Comparison of ENCODE assay signal across 23 mouse cellular contexts in genomic region chr8:5038811-5039561, GRCm38 (mm10).
A peak's percentile ranks its signal among the peaks of the same experiment; 100 is the strongest.
DNase-seq lines count a peak whose midpoint lies in the region; ATAC-seq lines count a peak whose summit lies in the region.
"Had no signal": no experiment of that assay in that cellular context is flagged by ENCODE, and none has a peak within 500 bp of the region (broad histone marks: within the 10 kb centered on the region; RNA-seq: fewer than 3 reads in every experiment).

No protein-coding gene starts in this region.

- WGBS in embryonic facial prominence, embryonic 11.5 days = 59% methylated on average over 4 of the region's 4 CpGs
- 17% methylated on average over 4 of the region's 4 CpGs for WGBS in limb, embryonic 11.5 days
- 75% methylated on average over 4 of the region's 4 CpGs for WGBS in liver, embryonic 11.5 days

- H3K27ac ChIP-seq in embryonic facial prominence, embryonic 11.5 days (replicated peaks; ENCODE audit: low read depth, low read length) = no peak overlapping the region
- no peak overlapping the region for H3K27ac ChIP-seq in limb, embryonic 11.5 days (replicated peaks; ENCODE audit: low read depth, low read length)
- H3K27ac ChIP-seq in liver, embryonic 11.5 days (ENCODE audit: low read depth, low read length) = no peak overlapping the region
- H3K27ac ChIP-seq: embryonic facial prominence, embryonic 15.5 days; forebrain, embryonic 10.5 days; heart, embryonic 10.5 days; hindbrain, embryonic 12.5 days had no signal

- H3K4me3 ChIP-seq in embryonic facial prominence, embryonic 11.5 days (ENCODE audit: low read depth, low read length) = no peak overlapping the region
- H3K4me3 ChIP-seq in limb, embryonic 11.5 days (ENCODE audit: low read depth, low read length) = no peak overlapping the region
- H3K4me3 ChIP-seq in liver, embryonic 11.5 days (ENCODE audit: low read depth, low read length) = no peak overlapping the region
- H3K4me3 ChIP-seq: embryonic facial prominence, embryonic 15.5 days; erythroblast, embryonic 14.5 days; forebrain, embryonic 10.5 days; heart, embryonic 10.5 days; hindbrain, embryonic 12.5 days had no signal

- no peaks in the 10 kb centered on the region for H3K27me3 ChIP-seq in embryonic facial prominence, embryonic 11.5 days (ENCODE audit: control insufficient read depth, insufficient read depth, low read length)
- H3K27me3 ChIP-seq in limb, embryonic 11.5 days (ENCODE audit: control insufficient read depth, insufficient read depth, low read length) = no peaks in the 10 kb centered on the region; the same call in 1 of the 2 replicates
- H3K27me3 ChIP-seq in liver, embryonic 11.5 days (replicated peaks; ENCODE audit: control insufficient read depth, insufficient read depth, low read length) = no peaks in the 10 kb centered on the region
- H3K27me3 ChIP-seq: CH12.LX; embryonic facial prominence, embryonic 15.5 days; hindbrain, embryonic 12.5 days; Patski had no signal

- H3K9me3 ChIP-seq in embryonic facial prominence, embryonic 11.5 days (replicated peaks; ENCODE audit: control insufficient read depth, low read length) = no peaks in the 10 kb centered on the region
- no peaks in the 10 kb centered on the region for H3K9me3 ChIP-seq in limb, embryonic 11.5 days (ENCODE audit: control insufficient read depth, low read length)
- H3K9me3 ChIP-seq in liver, embryonic 11.5 days (ENCODE audit: control insufficient read depth, low read length) = no peaks in the 10 kb centered on the region
- H3K9me3 ChIP-seq: embryonic facial prominence, embryonic 15.5 days; forebrain, embryonic 10.5 days; heart, embryonic 10.5 days; hindbrain, embryonic 12.5 days had no signal

- no peaks in the 10 kb centered on the region for H3K36me3 ChIP-seq in embryonic facial prominence, embryonic 11.5 days (replicated peaks; ENCODE audit: control insufficient read depth, insufficient read depth, low read depth, low read length)
- no peaks in the 10 kb centered on the region for H3K36me3 ChIP-seq in limb, embryonic 11.5 days (ENCODE audit: control insufficient read depth, insufficient read depth, low read length)
- H3K36me3 ChIP-seq in liver, embryonic 11.5 days (ENCODE audit: control insufficient read depth, insufficient read depth, low read length) = no peaks in the 10 kb centered on the region
- H3K36me3 ChIP-seq: embryonic facial prominence, embryonic 15.5 days; forebrain, embryonic 10.5 days; heart, embryonic 10.5 days; hindbrain, embryonic 12.5 days had no signal

- no peaks in the 10 kb centered on the region for H3K4me1 ChIP-seq in embryonic facial prominence, embryonic 11.5 days (ENCODE audit: control insufficient read depth, insufficient read depth, low read length)
- H3K4me1 ChIP-seq in limb, embryonic 11.5 days (ENCODE audit: control insufficient read depth, insufficient read depth, low read length) = 0 out of 2 replicates have a peak, but pooled peaks cover 3% of the 10 kb centered on the region
- H3K4me1 ChIP-seq in liver, embryonic 11.5 days (replicated peaks; ENCODE audit: control insufficient read depth, insufficient read depth, low read length) = no peaks in the 10 kb centered on the region
- H3K4me1 ChIP-seq: embryonic facial prominence, embryonic 15.5 days; forebrain, embryonic 10.5 days; heart, embryonic 10.5 days; hindbrain, embryonic 12.5 days had no signal

- H3K4me2 ChIP-seq in embryonic facial prominence, embryonic 11.5 days (ENCODE audit: low read depth, low read length) = no peak overlapping the region
- H3K4me2 ChIP-seq in limb, embryonic 11.5 days (ENCODE audit: low read depth, severe bottlenecking) = no peak overlapping the region
- H3K4me2 ChIP-seq in liver, embryonic 11.5 days = no peak overlapping the region
- H3K4me2 ChIP-seq: embryonic facial prominence, embryonic 15.5 days; hindbrain, embryonic 12.5 days had no signal

- no peak overlapping the region for H3K9ac ChIP-seq in embryonic facial prominence, embryonic 11.5 days (replicated peaks; ENCODE audit: low read length)
- H3K9ac ChIP-seq in limb, embryonic 11.5 days (ENCODE audit: low read length) = no peak overlapping the region
- no peak overlapping the region for H3K9ac ChIP-seq in liver, embryonic 11.5 days (ENCODE audit: low read depth, low read length)
- H3K9ac ChIP-seq: embryonic facial prominence, embryonic 15.5 days; hindbrain, embryonic 12.5 days had no signal

- no peak for ATAC-seq in embryonic facial prominence, embryonic 11.5 days (replicated peaks; ENCODE audit: insufficient number of reproducible peaks, low FRiP score, low TSS enrichment, low read depth)
- ATAC-seq in limb, embryonic 11.5 days (ENCODE audit: insufficient number of reproducible peaks, low FRiP score, low TSS enrichment, low read depth) = peak; percentile 84
- ATAC-seq in liver, embryonic 11.5 days (replicated peaks; ENCODE audit: low FRiP score) = no peak
- ATAC-seq: activated CD4-positive, CD25-positive, alpha-beta regulatory T cell, adult 4 months; forebrain, embryonic 14.5 days; hindbrain, embryonic 16.5 days; Patski had no signal

- DNase-seq in embryo, embryonic 11 days = peak; percentile 12
- peak; percentile 2 for DNase-seq in embryonic facial prominence, embryonic 11.5 days (ENCODE audit: low spot score)
- peak; percentile 78 for DNase-seq in limb, embryonic 11.5 days (ENCODE audit: low spot score)
- DNase-seq in urinary bladder, postnatal 25 days (ENCODE audit: low spot score) = no peak
- DNase-seq in kidney, adult 8-10 months = no peak
- DNase-seq in liver, embryonic 11.5 days (ENCODE audit: low spot score) = no peak
- DNase-seq: adrenal gland, postnatal 14 days; cerebellum, adult 11-12 months; cerebellum, adult 9-10 months; cerebellum, postnatal 25 days; heart, adult 18-20 months; heart, postnatal 10 days; heart, postnatal 4 days had no signal

Comparison
In these comparisons a context has a peak if more than half of its experiments do, and no peak if none do; other contexts are left out.
1. DNase-seq: peak in embryo, embryonic 11 days (single experiment), embryonic facial prominence, embryonic 11.5 days (single experiment) and limb, embryonic 11.5 days (single experiment); none in urinary bladder, postnatal 25 days (single experiment), kidney, adult 8-10 months (0 of 2) and liver, embryonic 11.5 days (single experiment).